Mouse (Mus musculus) embryonic fibroblast, embryonic 13.5 days (primary cell): ENCODE results near the gene Kirrel3. TPM values are rescaled to one million over a fixed set of nuclear protein-coding genes. Genes with fewer than 3 reads are reported as not detected.

ENCODE experiments used
- H3K27ac ChIP-seq: 2 replicates; pipeline ENCODE4 v1.5.1; 2012; ENCODE audit warnings: low read length, control low read depth, inconsistent platforms; ENCODE audit not compliant: insufficient read depth
- H3K4me1 ChIP-seq: 2 replicates; pipeline ENCODE4 v1.6.1; 2011; ENCODE audit warnings: low read length; ENCODE audit not compliant: control insufficient read depth, insufficient read depth
- H3K4me3 ChIP-seq: 2 replicates; pipeline ENCODE4 v1.5.1; 2011; ENCODE audit warnings: mild to moderate bottlenecking, control low read depth, low read length; ENCODE audit not compliant: insufficient read depth
- CTCF ChIP-seq: IDR thresholded peaks from 2 replicates; pipeline ENCODE4 v1.5.1; 2011; ENCODE audit warnings: mild to moderate bottlenecking, control low read depth, low read length, moderate library complexity, borderline replicate concordance; ENCODE audit not compliant: insufficient read depth
- POLR2A ChIP-seq: IDR thresholded peaks from 2 replicates; pipeline ENCODE4 v1.6.1; 2011; ENCODE audit warnings: low read depth, mild to moderate bottlenecking, control low read depth, low read length, moderate library complexity
- polyA plus RNA-seq: library from polyadenylated mRNA; stranded (reverse); fragments of >200 nt; gene quantifications from 2 replicates; pipeline ENCODE4 v1.2.4, GENCODE M21; 2011; ENCODE audit warnings: low read depth; ENCODE audit not compliant: missing spikeins, insufficient read length

Kirrel3 gene
- polyA plus RNA-seq, 1 experiment: 0.97 TPM

DNA sequence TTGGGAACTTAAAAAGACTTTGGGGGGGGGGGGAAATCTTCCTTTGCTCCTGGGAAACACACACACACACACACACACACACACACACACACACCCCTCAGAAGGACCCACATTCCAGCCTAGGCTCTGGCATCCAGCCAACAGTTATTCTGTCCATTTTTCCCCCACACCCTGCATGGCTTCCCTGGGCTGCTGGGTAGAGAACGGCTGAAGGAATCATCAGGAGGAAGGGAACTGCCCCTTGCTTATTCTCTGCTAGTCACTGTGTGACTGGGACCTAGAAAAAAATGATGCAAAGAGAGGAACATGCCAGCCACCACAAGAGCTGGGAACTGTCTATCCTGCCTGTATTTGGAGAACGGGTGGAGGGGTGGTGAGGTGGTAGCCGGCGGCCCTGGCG is 532.4 kb downstream of the Kirrel3 start:
- no peak overlapping the region for H3K27ac ChIP-seq
- H3K4me1 ChIP-seq: peaks cover 3% of the 10 kb centered on the region; the same call in 1 of the 2 replicates
- TF ChIP-seq CTCF (no peak), POLR2A (no peak)
- H3K4me3 ChIP-seq: no peak overlapping the region

DNA sequence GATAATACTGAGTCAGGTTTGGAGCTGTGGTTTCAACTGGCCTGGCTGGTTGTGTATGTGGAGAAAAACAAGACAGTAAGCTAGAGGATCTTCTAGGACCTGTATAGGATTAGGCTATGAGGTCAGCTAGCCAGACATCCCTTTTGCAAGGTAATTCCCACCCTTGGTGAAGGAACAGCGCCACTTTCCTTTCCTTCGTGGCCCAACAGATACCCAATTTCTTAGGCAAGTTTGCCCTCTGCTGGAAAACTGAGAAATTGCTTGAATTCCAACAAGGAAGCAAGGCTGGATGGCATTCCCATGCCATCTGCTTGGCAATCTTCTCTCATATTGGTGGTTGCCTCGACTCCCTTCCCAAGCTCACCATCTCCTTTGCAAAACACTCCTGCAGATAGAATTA is 533.7 kb downstream of the Kirrel3 start:
- Histone ChIP-seq H3K4me3 (no peak overlapping the region), H3K4me1 (peaks cover 3% of the 10 kb centered on the region; the same call in 1 of the 2 replicates), H3K27ac (no peak overlapping the region)
- no peak for TF ChIP-seq POLR2A
- TF ChIP-seq CTCF: peak; percentile 29; the same call in 1 of the 2 replicates

DNA sequence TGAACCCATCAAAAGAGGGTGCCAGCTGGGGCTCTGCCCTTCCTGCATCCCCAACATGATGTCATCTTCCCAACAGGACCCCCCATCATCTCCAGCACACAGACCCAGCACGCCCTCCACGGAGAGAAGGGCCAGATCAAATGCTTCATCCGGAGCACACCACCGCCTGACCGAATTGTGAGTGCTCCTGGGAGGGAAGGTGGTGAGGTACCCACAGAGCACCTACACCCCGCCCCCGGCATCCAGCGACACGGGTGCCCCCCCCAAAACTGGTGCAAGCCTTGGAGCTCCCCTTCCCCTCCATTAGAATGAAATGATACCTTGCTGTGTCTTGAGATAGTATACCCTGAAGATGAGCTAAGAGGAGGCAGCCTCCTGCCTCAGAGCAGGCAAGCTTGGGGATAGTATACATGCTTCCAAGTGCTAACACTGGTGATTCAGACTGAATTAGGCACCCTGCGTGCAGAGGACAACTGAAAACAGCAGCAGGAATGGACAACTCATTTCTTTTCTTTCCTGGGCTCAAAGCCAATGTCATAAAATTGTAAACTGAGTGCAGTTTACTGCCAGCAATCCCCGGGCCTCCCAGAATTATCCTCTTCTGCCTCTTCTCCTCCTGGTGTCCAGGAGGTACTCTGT is 534.4 kb downstream of the Kirrel3 start:
- Histone ChIP-seq H3K4me3 (no peak overlapping the region), H3K27ac (no peak overlapping the region), H3K4me1 (peaks cover 3% of the 10 kb centered on the region; the same call in 1 of the 2 replicates)
- TF ChIP-seq POLR2A (no peak), CTCF (no peak)

DNA sequence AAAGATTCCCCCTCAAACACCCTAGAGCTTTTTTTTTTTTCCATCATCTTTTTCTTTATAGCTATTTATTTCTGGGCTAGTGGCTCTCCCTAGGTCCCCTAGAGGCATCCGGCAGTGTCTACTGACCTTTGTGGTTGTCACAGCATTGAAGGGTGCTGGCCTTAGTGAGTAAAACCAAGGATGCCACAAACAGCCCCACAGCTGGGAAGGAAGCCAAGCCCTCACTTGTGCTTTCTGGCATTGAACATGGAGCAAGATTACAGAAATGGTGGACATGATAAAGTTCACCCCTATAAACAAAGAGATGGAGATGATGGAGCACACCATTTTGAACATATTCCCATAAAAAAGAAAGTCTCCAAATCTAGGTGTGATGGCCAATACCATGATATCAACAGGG is 536.0 kb downstream of the Kirrel3 start:
- Histone ChIP-seq H3K27ac (no peak overlapping the region), H3K4me1 (peaks cover 5% of the 10 kb centered on the region; the same call in 1 of the 2 replicates), H3K4me3 (no peak overlapping the region)
- TF ChIP-seq POLR2A (no peak), CTCF (no peak)

DNA sequence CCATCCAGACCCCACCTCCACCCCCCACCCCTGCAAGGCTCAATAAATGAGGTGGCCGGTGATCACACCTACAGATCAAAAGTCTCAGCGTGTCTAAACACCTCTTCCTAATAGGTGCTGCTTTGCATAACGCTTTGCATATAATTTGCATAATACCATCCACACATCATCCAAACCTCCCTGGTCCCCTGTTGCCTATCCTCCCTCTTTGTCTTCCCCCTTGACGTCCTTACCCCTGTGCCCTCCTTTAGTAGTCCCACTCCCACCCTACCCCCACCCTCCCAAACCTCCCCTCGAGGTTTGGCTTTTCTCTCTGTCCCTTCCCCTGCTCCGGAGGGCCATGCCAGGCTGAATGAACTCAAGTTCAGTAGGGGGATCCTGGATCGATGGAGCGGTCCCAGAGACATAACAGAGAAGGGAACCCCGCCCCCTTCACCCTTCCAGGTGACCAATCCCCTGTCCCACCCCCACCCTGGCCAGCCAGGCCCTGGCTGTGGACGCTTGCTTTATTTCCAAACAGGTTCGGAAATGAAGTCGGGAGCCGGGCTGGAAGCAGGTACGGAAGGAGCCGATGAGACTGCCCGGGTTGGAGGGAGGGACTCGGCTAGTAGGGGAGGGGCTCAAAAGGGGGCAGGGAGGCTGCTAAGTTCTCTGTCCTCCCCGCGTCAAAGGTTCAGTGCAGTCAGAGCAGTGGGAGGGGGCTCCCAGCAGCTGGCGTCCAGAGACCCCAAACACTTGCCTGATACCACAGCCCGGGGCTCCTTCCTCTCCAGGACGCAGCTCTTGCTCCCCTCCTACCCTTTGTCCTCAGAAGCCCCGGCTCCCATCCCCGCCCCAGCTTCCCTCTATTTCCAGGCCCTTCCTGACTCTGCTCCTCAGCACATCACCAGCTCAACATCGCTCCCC is 539.1 kb downstream of the Kirrel3 start:
- Histone ChIP-seq H3K4me1 (peaks cover 5% of the 10 kb centered on the region; the same call in 1 of the 2 replicates), H3K27ac (no peak overlapping the region), H3K4me3 (no peak overlapping the region)
- TF ChIP-seq POLR2A (no peak), CTCF (no peak)

DNA sequence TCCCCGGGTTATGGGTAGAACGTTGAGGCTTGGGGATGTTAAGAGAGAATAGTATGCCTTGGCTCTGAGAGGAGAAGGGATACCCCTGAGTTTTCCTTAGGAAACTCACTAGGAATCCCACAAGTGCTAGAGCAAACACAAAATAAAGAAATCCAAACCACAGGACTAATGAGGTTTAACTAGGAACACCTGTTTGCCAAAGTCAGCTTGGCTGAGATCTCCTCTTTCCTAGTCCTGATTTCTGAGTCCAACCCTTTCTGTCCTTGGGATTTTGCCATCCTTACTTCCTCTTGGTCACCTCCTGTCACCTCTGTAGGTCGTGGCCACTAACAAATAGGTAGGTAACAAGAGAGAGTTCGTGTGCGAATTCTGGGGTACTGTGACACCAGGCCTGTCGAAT is 540.6 kb downstream of the Kirrel3 start:
- Histone ChIP-seq H3K27ac (no peak overlapping the region), H3K4me3 (no peak overlapping the region), H3K4me1 (0 out of 2 replicates have a peak, but pooled peaks cover 2% of the 10 kb centered on the region)
- no peak for TF ChIP-seq POLR2A
- no peak for TF ChIP-seq CTCF

DNA sequence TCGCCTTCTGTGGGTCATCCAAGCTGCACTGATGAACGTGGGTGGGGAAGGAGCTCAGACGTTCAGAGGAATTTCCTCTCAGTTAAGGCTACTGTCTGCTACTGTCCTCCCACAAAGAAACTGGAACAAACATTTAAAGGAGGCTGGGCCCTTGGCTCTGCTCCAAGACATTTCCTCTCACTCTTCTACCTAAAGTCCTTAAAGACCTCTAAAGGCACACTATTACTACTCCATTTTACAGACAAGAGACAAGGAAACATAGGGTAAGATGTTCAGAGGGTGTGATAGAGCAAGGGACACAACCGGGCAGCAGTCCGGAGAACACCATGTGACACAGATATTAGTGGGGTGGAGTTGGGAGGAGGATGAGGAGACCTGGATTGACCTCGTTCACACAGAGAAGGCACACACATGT is 541.2 kb downstream of the Kirrel3 start:
- TF ChIP-seq POLR2A (no peak), CTCF (no peak)
- Histone ChIP-seq H3K4me3 (no peak overlapping the region), H3K27ac (no peak overlapping the region), H3K4me1 (0 out of 2 replicates have a peak, but pooled peaks cover 5% of the 10 kb centered on the region)

DNA sequence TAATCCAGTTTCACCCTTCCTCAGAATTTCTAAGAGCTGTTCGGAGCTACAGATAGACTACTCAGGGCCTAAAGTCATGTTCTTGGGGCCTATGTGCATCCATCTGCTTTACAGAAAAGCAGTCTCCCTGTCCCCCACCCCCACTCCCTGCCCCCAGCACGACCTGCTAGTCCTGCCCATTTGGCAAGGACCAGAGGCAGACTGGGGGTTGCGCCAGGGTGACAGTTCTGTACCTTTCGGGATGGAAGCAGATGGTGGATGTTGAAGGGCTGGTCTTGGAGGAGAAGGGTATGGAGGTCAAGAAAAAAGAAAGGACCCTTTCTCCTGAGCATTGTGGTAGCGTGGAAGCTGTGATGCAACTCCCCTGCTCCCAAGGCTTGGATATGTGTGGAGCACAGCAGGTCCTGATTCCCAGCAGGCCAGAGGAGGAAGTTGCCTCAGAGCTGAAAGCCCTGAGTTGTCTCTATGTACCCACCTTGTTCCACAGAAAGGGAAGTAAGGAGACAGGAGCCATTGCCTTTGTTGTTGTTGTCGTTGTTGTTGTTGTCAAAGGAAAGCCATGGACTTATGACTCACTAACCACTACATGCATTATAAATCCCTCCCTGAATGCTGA is 541.8 kb downstream of the Kirrel3 start:
- peaks cover 8% of the 10 kb centered on the region; the same call in 1 of the 2 replicates for H3K4me1 ChIP-seq
- no peak overlapping the region for H3K27ac ChIP-seq
- TF ChIP-seq CTCF (no peak), POLR2A (no peak)
- no peak overlapping the region for H3K4me3 ChIP-seq

DNA sequence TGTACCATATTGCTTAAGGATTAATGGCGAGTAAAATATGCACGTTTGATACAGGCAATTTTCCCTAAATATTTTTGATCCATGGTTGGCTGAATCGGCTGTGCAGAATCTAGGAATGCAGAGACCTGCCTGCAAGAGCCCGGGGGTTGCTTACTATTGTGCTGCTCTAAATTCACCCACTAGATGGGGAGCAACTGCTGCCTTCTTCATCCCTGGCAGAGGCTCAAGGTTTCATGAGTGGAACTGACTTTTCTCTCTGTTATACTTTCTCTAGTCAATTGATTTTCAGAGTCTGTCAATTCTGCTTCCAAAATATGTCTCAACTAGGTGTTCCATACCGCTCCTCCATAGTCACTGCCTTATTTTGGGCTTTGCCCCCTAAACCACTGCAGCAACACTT is 545.1 kb downstream of the Kirrel3 start:
- peaks cover 15% of the 10 kb centered on the region for H3K4me1 ChIP-seq
- H3K27ac ChIP-seq: no peak overlapping the region
- no peak overlapping the region for H3K4me3 ChIP-seq
- no peak for TF ChIP-seq POLR2A
- TF ChIP-seq CTCF: no peak
